Mouse (Mus musculus) brain, embryonic 14.5 days (tissue): ENCODE measurements around the gene Brd3os. TPM values are rescaled to one million over a fixed set of nuclear protein-coding genes. Genes with fewer than 3 reads are reported as not detected.
A peak's percentile ranks its signal among the peaks of the same experiment; 100 is the strongest.

ENCODE experiments used
- DNase-seq: peaks from one replicate; pipeline ENCODE4 v3.0.0-alpha.2; 2011; ENCODE audit warnings: low read depth
- CTCF ChIP-seq: fragments of 200-500 bp; IDR thresholded peaks from 2 replicates; pipeline ENCODE4 v1.5.1; 2012; ENCODE audit warnings: inconsistent platforms, mild to moderate bottlenecking, moderate library complexity, borderline replicate concordance; ENCODE audit not compliant: insufficient read depth, insufficient read length; ENCODE audit errors: extremely low read depth
- POLR2A ChIP-seq: fragments of 200-500 bp; IDR thresholded peaks from 2 replicates; pipeline ENCODE4 v1.6.1; 2012; ENCODE audit warnings: mild to moderate bottlenecking, inconsistent platforms, borderline replicate concordance; ENCODE audit not compliant: poor library complexity, insufficient read depth, insufficient read length, severe bottlenecking; ENCODE audit errors: extremely low read depth
- polyA plus RNA-seq: library from polyadenylated mRNA; depleted of rRNA; stranded (reverse); fragments of >200 nt; gene quantifications from 2 replicates; pipeline ENCODE4 v1.2.3, GENCODE M21; 2012

Gene Brd3os
- polyA plus RNA-seq, 1 experiment = 33.8 TPM

GRCm38 (mm10) chr2:27473061-27473765 lies 31.1 kb downstream of the Brd3os start:
- no peak for DNase-seq
- TF ChIP-seq CTCF = no peak
- no peak for TF ChIP-seq POLR2A

- no peak for DNase-seq
These were observed 31.8 kb downstream of the Brd3os start for GRCm38 (mm10) chr2:27473911-27474310.

GRCm38 (mm10) chr2:27474621-27475484 lies 32.7 kb downstream of the Brd3os start:
- DNase-seq = peak; percentile 61
- no peak for TF ChIP-seq POLR2A
- no peak for TF ChIP-seq CTCF

More at GRCm38 (mm10) chr2:27473911-27474310, 31.8 kb downstream of the Brd3os start:
- no peak for TF ChIP-seq POLR2A
- no peak for TF ChIP-seq CTCF

GRCm38 (mm10) chr2:27475495-27476302 lies 33.6 kb downstream of the Brd3os start:
- TF ChIP-seq CTCF = no peak
- peak; percentile 99 for TF ChIP-seq POLR2A
- peak; percentile 98 for DNase-seq

GRCm38 (mm10) chr2:27476303-27477192 lies 34.4 kb downstream of the Brd3os start:
- DNase-seq = peak; percentile 76
- TF ChIP-seq POLR2A (no peak), CTCF (no peak)

- no peak for TF ChIP-seq POLR2A
- no peak for TF ChIP-seq CTCF
- no peak for DNase-seq
These were observed 37.7 kb downstream of the Brd3os start for GRCm38 (mm10) chr2:27479821-27480220.

- DNase-seq = no peak
- no peak for TF ChIP-seq CTCF
- no peak for TF ChIP-seq POLR2A
These were observed 38.2 kb downstream of the Brd3os start for GRCm38 (mm10) chr2:27480367-27480766.

- DNase-seq = no peak
- TF ChIP-seq CTCF (no peak), POLR2A (no peak)
These were observed 40.2 kb downstream of the Brd3os start for GRCm38 (mm10) chr2:27482265-27482861.

GRCm38 (mm10) chr2:27486725-27487124 lies 44.6 kb downstream of the Brd3os start:
- TF ChIP-seq CTCF (no peak), POLR2A (no peak)
- DNase-seq = no peak
